Mouse (Mus musculus) testis, adult 2 months (tissue): Measurements from ENCODE around the gene Eddm3b.

Experiments
- CTCF ChIP-seq: fragments of 200-500 bp; IDR thresholded peaks from 2 replicates; pipeline ENCODE4 v1.5.1; 2012; ENCODE audit warnings: low read depth, mild to moderate bottlenecking, inconsistent platforms, low read length, moderate library complexity; ENCODE audit not compliant: control insufficient read depth, insufficient read depth, insufficient replicate concordance
- POLR2A ChIP-seq: fragments of 200-500 bp; IDR thresholded peaks from 2 replicates; pipeline ENCODE4 v1.6.1; 2012; ENCODE audit warnings: low read depth, mild to moderate bottlenecking, inconsistent platforms, low read length, moderate library complexity; ENCODE audit not compliant: control insufficient read depth

- no peak for TF ChIP-seq CTCF
- no peak for TF ChIP-seq POLR2A
These were observed 15.4 kb downstream of the Eddm3b start for GRCm38 (mm10) chr14:51129624-51129975.
